Mouse (Mus musculus): Measurements from ENCODE around the gene Ppfibp2. TPM values are rescaled to one million over a fixed set of nuclear protein-coding genes. Genes with fewer than 3 reads are reported as not detected.

Gene Ppfibp2
- polyA plus RNA-seq, 1 experiment from 2014 or later, result 6.6 TPM

DNA sequence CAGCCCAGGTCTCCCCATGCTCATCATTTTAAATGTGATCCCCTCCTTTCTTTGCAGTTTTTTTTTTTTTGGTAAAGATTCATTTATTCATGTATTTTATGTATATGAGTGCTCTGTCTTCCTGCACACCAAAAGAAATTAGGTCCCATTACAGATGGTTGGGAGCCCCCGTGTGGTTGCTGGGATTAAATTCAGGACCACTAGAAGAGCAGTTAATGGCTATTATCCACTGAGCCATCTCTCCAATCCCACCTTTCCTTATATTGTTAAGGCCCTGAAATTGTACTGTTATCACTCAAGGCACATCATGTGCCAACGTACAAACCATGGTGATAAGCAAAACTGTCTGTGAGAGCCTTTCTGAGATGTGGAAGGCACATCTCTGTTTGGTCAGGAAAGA lies 143.7 kb downstream of the Ppfibp2 start:
- H3K4me3 ChIP-seq, result no peak overlapping the region
- no peaks in the 10 kb centered on the region for H3K36me3 ChIP-seq
- H3K4me1 ChIP-seq, result no peaks in the 10 kb centered on the region
- WGBS, result 35% methylated on average over 2 of the region's 2 CpGs
- H3K27me3 ChIP-seq (ENCODE audit: low read depth, poor library complexity, severe bottlenecking), result no peaks in the 10 kb centered on the region
- no peak overlapping the region for H3K27ac ChIP-seq (replicated peaks)
- peak; percentile 19 for DNase-seq (ENCODE audit: low spot score)
- no peaks in the 10 kb centered on the region for H3K9me3 ChIP-seq (replicated peaks)

DNA sequence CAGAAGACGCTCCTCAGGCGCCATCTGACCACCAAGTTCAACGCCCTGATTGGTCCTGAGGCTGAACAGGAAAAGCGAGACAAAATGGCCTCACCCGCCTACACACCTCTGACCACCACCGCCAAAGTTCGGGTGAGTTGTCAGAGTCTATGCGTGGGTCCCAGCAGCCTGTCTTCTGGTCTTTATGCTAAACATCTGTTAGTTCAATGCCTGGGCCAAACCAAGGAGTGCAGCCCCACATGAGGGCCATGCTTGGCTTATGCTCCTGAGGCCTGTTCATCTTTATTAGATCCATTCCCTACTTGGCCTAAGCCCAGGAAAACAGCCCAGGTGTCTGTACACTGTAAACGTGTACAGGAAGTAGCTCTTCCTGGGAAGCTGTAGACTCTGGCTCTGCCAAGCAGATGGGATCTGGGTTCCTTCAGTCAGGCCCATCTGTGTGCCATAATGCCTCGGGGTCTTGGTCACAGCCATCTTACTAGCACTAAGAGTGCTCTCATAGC lies 148.0 kb downstream of the Ppfibp2 start:
- no peaks in the 10 kb centered on the region for H3K36me3 ChIP-seq
- WGBS, result 86% methylated on average over 10 of the region's 10 CpGs
- no peaks in the 10 kb centered on the region for H3K27me3 ChIP-seq (ENCODE audit: low read depth, poor library complexity, severe bottlenecking)
- H3K27ac ChIP-seq (replicated peaks), result no peak overlapping the region
- DNase-seq (ENCODE audit: low spot score), result no peak
- no peaks in the 10 kb centered on the region for H3K4me1 ChIP-seq
- no peaks in the 10 kb centered on the region for H3K9me3 ChIP-seq (replicated peaks)
- H3K4me3 ChIP-seq, result no peak overlapping the region

GRCm38 (mm10) chr7:107744454-107744853 lies 149.4 kb downstream of the Ppfibp2 start:
- no peaks in the 10 kb centered on the region for H3K4me1 ChIP-seq
- H3K4me3 ChIP-seq, result no peak overlapping the region
- H3K27me3 ChIP-seq (ENCODE audit: low read depth, poor library complexity, severe bottlenecking), result no peaks in the 10 kb centered on the region
- no peak overlapping the region for H3K27ac ChIP-seq (replicated peaks)
- no peak for DNase-seq (ENCODE audit: low spot score)
- WGBS, result 93% methylated on average over 4 of the region's 4 CpGs
- no peaks in the 10 kb centered on the region for H3K9me3 ChIP-seq (replicated peaks)
- H3K36me3 ChIP-seq, result no peaks in the 10 kb centered on the region

DNA sequence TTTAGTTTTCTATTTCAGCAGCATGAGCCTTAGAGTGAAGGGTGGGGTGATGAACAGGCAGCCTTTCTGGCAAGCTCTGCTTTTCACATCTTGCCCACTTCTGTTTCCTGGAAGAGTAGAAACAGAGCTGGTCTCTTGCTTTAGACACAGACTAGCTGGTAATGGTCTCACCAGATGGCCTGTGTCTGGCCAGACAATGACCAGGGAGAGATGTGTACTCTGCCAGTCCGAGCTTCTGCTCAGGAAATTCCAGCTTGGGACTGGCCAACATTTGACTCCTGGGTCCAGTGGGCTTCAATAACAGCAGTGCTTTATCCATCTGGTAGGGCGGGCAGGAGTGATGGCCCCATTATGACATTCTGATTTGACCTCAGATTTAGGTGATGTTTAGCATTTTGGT lies 150.1 kb downstream of the Ppfibp2 start:
- Histone ChIP-seq H3K4me3 (no peak overlapping the region), H3K27ac (replicated peaks) (no peak overlapping the region), H3K4me1 (no peaks in the 10 kb centered on the region), H3K36me3 (no peaks in the 10 kb centered on the region), H3K27me3 (ENCODE audit: low read depth, poor library complexity, severe bottlenecking) (no peaks in the 10 kb centered on the region), H3K9me3 (replicated peaks) (no peaks in the 10 kb centered on the region)
- 88% methylated on average over 2 of the region's 2 CpGs for WGBS
- DNase-seq (ENCODE audit: low spot score), result no peak

DNA sequence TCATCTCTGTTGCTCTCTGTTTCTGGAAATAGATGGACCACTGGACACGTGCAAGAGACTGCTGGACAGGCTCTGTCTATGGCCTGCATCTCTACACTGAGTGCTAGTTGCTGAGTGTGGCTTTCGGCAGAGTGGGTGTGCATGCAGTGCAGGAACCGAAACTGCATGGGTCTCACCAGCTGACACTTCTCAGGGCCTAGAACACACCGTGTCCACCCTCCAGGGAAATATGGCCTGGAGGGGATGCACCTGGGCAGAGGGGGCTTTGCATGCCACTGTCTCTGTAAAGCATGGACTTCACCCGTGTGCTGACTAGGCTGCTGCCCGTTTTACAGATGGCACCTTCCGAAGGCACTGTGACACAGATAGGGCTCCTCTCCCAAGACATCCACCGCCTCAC lies 151.0 kb downstream of the Ppfibp2 start:
- Histone ChIP-seq H3K4me1 (no peaks in the 10 kb centered on the region), H3K36me3 (no peaks in the 10 kb centered on the region)
- 92% methylated on average over 8 of the region's 8 CpGs for WGBS

GRCm38 (mm10) chr7:107747476-107747875 lies 152.5 kb downstream of the Ppfibp2 start:
- Histone ChIP-seq H3K4me1 (no peaks in the 10 kb centered on the region), H3K27ac (replicated peaks) (no peak overlapping the region), H3K9me3 (replicated peaks) (no peaks in the 10 kb centered on the region), H3K36me3 (no peaks in the 10 kb centered on the region), H3K27me3 (ENCODE audit: low read depth, poor library complexity, severe bottlenecking) (no peaks in the 10 kb centered on the region), H3K4me3 (no peak overlapping the region)
- no peak for DNase-seq (ENCODE audit: low spot score)
- 87% methylated on average over 9 of the region's 9 CpGs for WGBS

More for the DNA sequence above, 151.0 kb downstream of the Ppfibp2 start:
- Histone ChIP-seq H3K27ac (replicated peaks) (no peak overlapping the region), H3K27me3 (ENCODE audit: low read depth, poor library complexity, severe bottlenecking) (no peaks in the 10 kb centered on the region), H3K4me3 (no peak overlapping the region), H3K9me3 (replicated peaks) (no peaks in the 10 kb centered on the region)
- no peak for DNase-seq (ENCODE audit: low spot score)

GRCm38 (mm10) chr7:107747954-107748353 lies 152.9 kb downstream of the Ppfibp2 start:
- Histone ChIP-seq H3K27me3 (ENCODE audit: low read depth, poor library complexity, severe bottlenecking) (no peaks in the 10 kb centered on the region), H3K4me1 (no peaks in the 10 kb centered on the region), H3K36me3 (no peaks in the 10 kb centered on the region), H3K9me3 (replicated peaks) (no peaks in the 10 kb centered on the region), H3K4me3 (no peak overlapping the region), H3K27ac (replicated peaks) (no peak overlapping the region)
- peak; percentile 55 for DNase-seq (ENCODE audit: low spot score)
- WGBS, result 19% methylated on average over 2 of the region's 2 CpGs

DNA sequence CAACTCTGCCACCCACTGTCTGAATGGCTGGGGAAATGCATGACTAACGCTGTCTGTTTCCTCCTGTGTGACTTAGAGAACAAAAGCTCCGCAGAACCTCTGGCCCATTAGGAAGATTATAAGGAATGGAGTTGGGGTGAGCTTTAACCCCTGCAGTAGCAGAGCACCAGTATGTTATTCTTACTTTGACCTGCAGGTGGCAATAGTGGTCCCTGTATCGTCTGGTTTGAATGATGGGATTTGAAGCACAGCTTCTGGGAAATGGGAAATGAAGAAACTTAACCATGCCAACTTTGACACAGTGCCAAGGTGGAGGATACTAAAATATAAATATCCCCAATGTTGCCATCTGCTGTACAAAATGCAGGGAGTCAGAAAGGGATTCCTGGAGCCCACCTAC lies 154.3 kb downstream of the Ppfibp2 start:
- H3K27me3 ChIP-seq (ENCODE audit: low read depth, poor library complexity, severe bottlenecking), result no peaks in the 10 kb centered on the region
- no peak overlapping the region for H3K27ac ChIP-seq (replicated peaks)
- peak; percentile 49 for DNase-seq (ENCODE audit: low spot score)
- no peaks in the 10 kb centered on the region for H3K36me3 ChIP-seq
- WGBS, result 10% methylated on average over 3 of the region's 3 CpGs
- no peaks in the 10 kb centered on the region for H3K9me3 ChIP-seq (replicated peaks)
- H3K4me3 ChIP-seq, result no peak overlapping the region
- H3K4me1 ChIP-seq, result no peaks in the 10 kb centered on the region

DNA sequence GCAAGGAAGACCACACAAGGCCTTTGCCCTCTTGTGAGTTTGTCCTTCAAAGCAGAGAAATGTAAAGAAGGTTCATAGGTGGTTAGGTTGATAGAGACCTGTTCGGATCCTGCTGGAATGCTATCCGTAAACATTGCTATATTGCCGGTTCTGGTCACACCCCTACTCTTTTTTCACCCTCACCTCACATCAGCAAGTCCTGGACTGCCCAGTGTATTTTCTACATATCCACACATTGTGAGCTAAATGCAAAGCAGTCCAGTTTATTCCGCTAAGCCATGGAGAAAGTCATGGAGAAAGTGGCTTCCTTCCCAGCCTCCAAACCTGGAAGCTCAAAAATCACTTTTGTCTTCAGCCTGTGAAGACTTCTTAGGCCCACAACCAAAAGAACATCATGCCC lies 154.7 kb downstream of the Ppfibp2 start:
- DNase-seq (ENCODE audit: low spot score), result no peak
- Histone ChIP-seq H3K27me3 (ENCODE audit: low read depth, poor library complexity, severe bottlenecking) (no peaks in the 10 kb centered on the region), H3K4me1 (no peaks in the 10 kb centered on the region), H3K9me3 (replicated peaks) (no peaks in the 10 kb centered on the region), H3K27ac (replicated peaks) (no peak overlapping the region), H3K4me3 (no peak overlapping the region), H3K36me3 (no peaks in the 10 kb centered on the region)
- WGBS, result 92% methylated on average over 4 of the region's 4 CpGs

DNA sequence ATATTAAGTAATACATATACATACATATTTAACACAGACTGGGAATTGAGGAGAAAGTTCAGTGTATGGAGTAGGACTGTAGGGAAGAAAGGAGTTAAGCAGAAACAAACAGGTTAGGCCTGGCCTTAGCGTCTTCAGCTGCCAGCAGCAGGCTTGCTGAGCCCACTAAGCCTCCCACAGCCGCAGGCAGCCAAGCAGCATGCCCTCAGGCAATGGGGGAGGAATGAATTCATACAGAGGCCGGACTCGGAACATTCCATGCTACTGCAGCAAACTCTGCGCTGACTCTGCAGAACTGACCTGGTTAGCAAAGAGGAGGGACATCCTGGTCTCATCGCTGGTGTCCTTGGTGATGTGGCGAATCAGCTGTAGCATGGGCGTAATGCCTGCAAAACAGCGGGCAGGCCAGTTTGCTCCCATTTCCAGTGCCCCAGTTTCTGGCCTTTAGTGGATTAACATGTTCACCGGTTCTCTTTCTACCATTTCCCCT lies 157.1 kb downstream of the Ppfibp2 start:
- WGBS, result 80% methylated on average over 10 of the region's 10 CpGs
- Histone ChIP-seq H3K9me3 (replicated peaks) (no peaks in the 10 kb centered on the region), H3K27me3 (ENCODE audit: low read depth, poor library complexity, severe bottlenecking) (0 out of 2 replicates have a peak, but pooled peaks cover 4% of the 10 kb centered on the region), H3K4me1 (no peaks in the 10 kb centered on the region), H3K27ac (replicated peaks) (no peak overlapping the region), H3K4me3 (no peak overlapping the region), H3K36me3 (no peaks in the 10 kb centered on the region)
- no peak for DNase-seq (ENCODE audit: low spot score)

GRCm38 (mm10) chr7:107755905-107756304 lies 160.9 kb downstream of the Ppfibp2 start:
- Histone ChIP-seq H3K27me3 (ENCODE audit: low read depth, poor library complexity, severe bottlenecking) (0 out of 2 replicates have a peak, but pooled peaks cover 4% of the 10 kb centered on the region), H3K9me3 (replicated peaks) (no peaks in the 10 kb centered on the region), H3K36me3 (no peaks in the 10 kb centered on the region), H3K4me1 (peaks cover 11% of the 10 kb centered on the region), H3K27ac (replicated peaks) (no peak overlapping the region), H3K4me3 (no peak overlapping the region)
- 79% methylated on average over 3 of the region's 3 CpGs for WGBS
- no peak for DNase-seq (ENCODE audit: low spot score)

DNA sequence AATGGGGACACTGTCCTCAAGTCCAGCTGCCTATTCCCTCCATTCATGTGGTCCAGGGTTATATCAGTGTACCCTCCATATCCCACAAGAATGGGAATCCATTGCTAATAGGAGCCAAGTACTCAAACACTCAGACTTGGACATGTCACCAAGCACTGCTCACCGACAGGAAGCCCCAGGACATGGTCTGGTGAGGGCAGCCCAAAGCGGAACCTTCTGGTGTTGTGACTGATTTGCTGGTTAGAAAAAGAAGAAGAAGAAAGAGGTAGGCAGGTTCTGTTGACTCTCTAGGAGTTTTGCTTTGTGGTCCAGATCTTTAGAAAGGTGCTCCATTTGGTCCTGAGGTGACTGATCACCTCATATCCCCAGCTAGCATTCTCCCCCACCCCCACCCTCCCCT lies 161.7 kb downstream of the Ppfibp2 start:
- H3K27me3 ChIP-seq (ENCODE audit: low read depth, poor library complexity, severe bottlenecking), result 0 out of 2 replicates have a peak, but pooled peaks cover 4% of the 10 kb centered on the region
- H3K27ac ChIP-seq (replicated peaks), result no peak overlapping the region
- H3K9me3 ChIP-seq (replicated peaks), result no peaks in the 10 kb centered on the region
- peaks cover 11% of the 10 kb centered on the region for H3K4me1 ChIP-seq
- H3K36me3 ChIP-seq, result no peaks in the 10 kb centered on the region
- WGBS, result 93% methylated on average over 2 of the region's 2 CpGs
- H3K4me3 ChIP-seq, result no peak overlapping the region
- no peak for DNase-seq (ENCODE audit: low spot score)

GRCm38 (mm10) chr7:107757308-107758151 lies 162.5 kb downstream of the Ppfibp2 start, which contains the start of gene Cyb5r2:
Gene Cyb5r2, minus strand, starts transcription at chr7:107758032.
- Histone ChIP-seq H3K27ac (replicated peaks) (no peak within 1 kb of the TSS; the same call in 1 of the 2 replicates), H3K27me3 (ENCODE audit: low read depth, poor library complexity, severe bottlenecking) (0 out of 2 replicates have a peak, but pooled peaks cover 4% of the 10 kb centered on the region), H3K36me3 (no peaks in the 10 kb centered on the region), H3K9me3 (replicated peaks) (no peaks in the 10 kb centered on the region), H3K4me3 (peak within 1 kb of the TSS; percentile 45), H3K4me1 (peaks cover 11% of the 10 kb centered on the region)
- peak; percentile 54 for DNase-seq (ENCODE audit: low spot score)
- WGBS, result 14% methylated on average over 23 of the region's 23 CpGs
